Mouse (Mus musculus) c-Kit-positive CD71-positive TER-119-positive erythroid progenitor cells, embryonic 14.5 days (primary cell): Measurements from ENCODE around the gene Muc1.
A peak's percentile ranks its signal among the peaks of the same experiment; 100 is the strongest.
"Not testable (repeated sequence)": the region's sequence is repeated elsewhere in the genome, so short reads cannot be mapped to it uniquely, and the experiment has no call there.

Experiments used
- DNase-seq: peaks from one replicate; pipeline ENCODE4 v3.0.0-alpha.2; 2013; ENCODE audit warnings: low spot score

The Muc1 gene

GRCm38 (mm10) chr3:89210162-89210561 is 18.7 kb upstream of the Muc1 start:
- DNase-seq: no peak

GRCm38 (mm10) chr3:89210731-89211130 is 18.1 kb upstream of the Muc1 start:
- DNase-seq: no peak

- DNase-seq: peak; percentile 85
Measured at GRCm38 (mm10) chr3:89213803-89214530, 14.9 kb upstream of the Muc1 start.

GRCm38 (mm10) chr3:89214681-89215411 is 14.0 kb upstream of the Muc1 start, which contains the start of gene Thbs3:
Gene Thbs3 (plus strand): TSS chr3:89215180.
- no peak for DNase-seq

GRCm38 (mm10) chr3:89215853-89216252 is 13.0 kb upstream of the Muc1 start:
- peak; percentile 88 for DNase-seq

GRCm38 (mm10) chr3:89216407-89216806 is 12.4 kb upstream of the Muc1 start:
- DNase-seq: not testable (repeated sequence)

GRCm38 (mm10) chr3:89218271-89218670 is 10.6 kb upstream of the Muc1 start:
- DNase-seq: no peak

GRCm38 (mm10) chr3:89219546-89219945 is 9.3 kb upstream of the Muc1 start:
- DNase-seq: no peak

GRCm38 (mm10) chr3:89221167-89221566 is 7.7 kb upstream of the Muc1 start:
- DNase-seq: no peak

- no peak for DNase-seq
Measured at GRCm38 (mm10) chr3:89224796-89225195, 4.1 kb upstream of the Muc1 start.

- no peak for DNase-seq
Measured at GRCm38 (mm10) chr3:89225321-89225815, 3.5 kb upstream of the Muc1 start.

GRCm38 (mm10) chr3:89225918-89226317 is 2.9 kb upstream of the Muc1 start:
- no peak for DNase-seq

GRCm38 (mm10) chr3:89226361-89226760 is 2.5 kb upstream of the Muc1 start:
- DNase-seq: no peak

- no peak for DNase-seq
Measured at GRCm38 (mm10) chr3:89226900-89227299, 2.0 kb upstream of the Muc1 start, which contains the start of gene Mtx1. Gene Mtx1 (minus strand): TSS chr3:89227088.

GRCm38 (mm10) chr3:89227307-89228179 is 1.3 kb upstream of the Muc1 start:
- peak; percentile 63 for DNase-seq

GRCm38 (mm10) chr3:89228180-89228549 is 692 bp upstream of the Muc1 start:
- peak; percentile 75 for DNase-seq

GRCm38 (mm10) chr3:89229276-89229675 is 419 bp downstream of the Muc1 start:
- no peak for DNase-seq

GRCm38 (mm10) chr3:89230561-89230960 is 1.7 kb downstream of the Muc1 start:
- no peak for DNase-seq

- DNase-seq: no peak
Measured at GRCm38 (mm10) chr3:89231345-89231744, 2.5 kb downstream of the Muc1 start.

- no peak for DNase-seq
Measured at GRCm38 (mm10) chr3:89231772-89232275, 3.0 kb downstream of the Muc1 start.

- no peak for DNase-seq
Measured at GRCm38 (mm10) chr3:89232614-89233013, 3.8 kb downstream of the Muc1 start.

- no peak for DNase-seq
Measured at GRCm38 (mm10) chr3:89233562-89234110, 4.8 kb downstream of the Muc1 start.
